Mouse (Mus musculus) forebrain, embryonic 10.5 days (tissue): ENCODE measurements at regions not wholly inside any gene's neighbourhood (a gene's known extent, or its start where the extent isn't known, plus 50 kb on each side); places are given as distances from the start of the nearest gene placed in this dataset.

Experiments
- DNase-seq: peaks from one replicate; pipeline ENCODE4 v3.0.0-alpha.2; 2017; ENCODE audit warnings: low spot score; ENCODE audit errors: extremely low spot score
- H3K27ac ChIP-seq: fragments of 300-500 bp; sonication (generic); 2 replicates; pipeline ENCODE4 v1.5.1; 2016; ENCODE audit warnings: mild to moderate bottlenecking
- H3K27me3 ChIP-seq: fragments of 300-500 bp; sonication (generic); 2 replicates; pipeline ENCODE4 v1.6.1; 2016; ENCODE audit warnings: mild to moderate bottlenecking; ENCODE audit not compliant: poor library complexity, severe bottlenecking
- H3K36me3 ChIP-seq: fragments of 300-500 bp; sonication (generic); replicated peaks from 2 replicates; pipeline ENCODE4 v1.6.1; 2016; ENCODE audit warnings: mild to moderate bottlenecking, moderate library complexity
- H3K4me1 ChIP-seq: fragments of 300-500 bp; sonication (generic); 2 replicates; pipeline ENCODE4 v1.6.1; 2016
- H3K4me3 ChIP-seq: fragments of 300-500 bp; sonication (generic); 2 replicates; pipeline ENCODE4 v1.5.1; 2016; ENCODE audit warnings: mild to moderate bottlenecking, moderate library complexity
- H3K9me3 ChIP-seq: fragments of 300-500 bp; sonication (generic); 2 replicates; pipeline ENCODE4 v1.6.1; 2016; ENCODE audit warnings: mild to moderate bottlenecking, moderate library complexity
- WGBS: fragments of 180-500 bp; shearing (Covaris S2); methylation state at CpG from one replicate; pipeline ENCODE4 v1.1.7; 2016; 5-methylcytosine and 5-hydroxymethylcytosine counted together

DNA sequence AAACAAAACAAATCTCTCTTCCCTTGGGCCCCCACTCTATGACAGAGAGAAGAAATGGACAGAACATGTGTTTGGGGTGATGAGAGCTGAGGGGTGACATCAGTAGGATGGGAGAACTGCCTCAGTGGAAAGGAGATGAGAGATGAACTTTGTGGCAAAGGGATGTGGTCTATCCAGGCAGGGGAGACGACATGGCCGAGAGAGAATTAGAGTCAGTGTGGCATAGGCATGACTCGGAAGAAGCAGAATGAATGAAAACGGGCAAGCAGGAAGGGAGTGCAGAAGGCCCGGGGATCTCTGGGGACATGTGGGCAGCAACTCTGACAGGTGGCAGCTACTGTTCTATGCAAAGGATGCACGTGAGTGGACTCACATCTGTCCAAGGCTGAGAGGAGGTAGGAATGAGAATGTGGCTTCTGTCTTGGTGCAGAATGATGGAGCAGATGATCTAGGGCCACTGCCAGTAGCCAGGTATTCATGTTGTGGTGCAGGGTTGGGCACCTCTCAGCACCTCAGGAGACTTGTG lies 113.4 kb downstream of the Ets2 start:
- no peaks in the 10 kb centered on the region for H3K4me1 ChIP-seq
- H3K27me3 ChIP-seq, result no peaks in the 10 kb centered on the region
- DNase-seq, result no peak
- 94% methylated on average over 6 of the region's 6 CpGs for WGBS
- H3K27ac ChIP-seq, result no peak overlapping the region
- H3K36me3 ChIP-seq, result no peaks in the 10 kb centered on the region
- H3K4me3 ChIP-seq, result no peak overlapping the region
- peaks cover 16% of the 10 kb centered on the region; the same call in 1 of the 2 replicates for H3K9me3 ChIP-seq

DNA sequence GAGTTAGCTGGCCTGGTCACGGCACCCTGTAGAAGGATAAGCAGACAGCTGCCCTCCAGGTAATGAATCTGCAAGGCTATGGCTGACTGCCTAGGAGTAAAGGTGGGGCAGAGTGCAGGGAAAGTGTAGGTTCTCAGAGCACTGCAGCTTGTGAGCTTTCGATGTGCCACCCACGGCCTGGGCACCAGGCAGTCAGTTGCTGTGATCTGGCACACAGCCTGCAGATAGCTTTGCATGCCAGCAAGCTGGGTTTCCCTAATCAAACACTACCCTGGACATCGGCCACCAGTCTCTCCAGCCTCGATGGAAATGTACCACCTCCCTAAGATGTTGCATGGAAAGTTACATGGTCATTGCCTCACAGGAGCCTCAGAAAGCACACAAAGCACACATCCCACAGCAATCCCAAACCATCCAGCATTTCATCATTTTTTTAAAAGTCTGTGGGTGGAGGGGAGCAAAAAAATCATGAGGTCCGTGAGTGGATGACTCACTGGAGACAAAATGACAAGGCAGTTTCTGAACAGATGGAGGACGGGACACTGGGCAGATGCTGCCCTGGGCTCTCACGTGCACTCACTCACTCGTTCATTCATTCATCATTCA lies 112.7 kb downstream of the Ets2 start:
- DNase-seq, result no peak
- H3K27me3 ChIP-seq, result no peaks in the 10 kb centered on the region
- H3K27ac ChIP-seq, result no peak overlapping the region
- no peaks in the 10 kb centered on the region for H3K36me3 ChIP-seq
- H3K9me3 ChIP-seq, result peaks cover 16% of the 10 kb centered on the region; the same call in 1 of the 2 replicates
- WGBS, result 91% methylated on average over 9 of the region's 9 CpGs
- H3K4me1 ChIP-seq, result no peaks in the 10 kb centered on the region
- H3K4me3 ChIP-seq, result no peak overlapping the region

DNA sequence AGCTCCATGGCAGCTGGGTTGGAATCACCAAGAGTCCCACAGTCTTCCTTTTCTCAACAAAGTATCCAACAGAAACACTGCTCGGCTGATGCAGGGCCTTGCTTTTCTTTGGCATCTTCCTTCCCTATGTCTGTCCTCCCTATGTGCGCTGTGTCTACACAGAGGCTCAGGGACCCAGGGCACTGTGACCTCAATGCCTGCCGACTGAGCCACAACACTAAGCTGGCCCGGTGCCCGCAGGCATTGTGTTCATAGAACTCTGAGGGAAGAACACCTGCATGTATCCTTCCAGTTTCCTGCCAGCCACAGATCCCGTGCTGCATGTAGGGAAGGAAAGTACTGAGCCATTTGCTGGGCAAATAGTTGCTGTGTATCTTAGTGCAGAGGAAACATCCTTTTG lies 109.2 kb downstream of the Ets2 start:
- WGBS, result 88% methylated on average over 6 of the region's 6 CpGs
- Histone ChIP-seq H3K27me3 (no peaks in the 10 kb centered on the region), H3K36me3 (no peaks in the 10 kb centered on the region), H3K4me3 (no peak overlapping the region), H3K9me3 (peaks cover under 1% of the 10 kb centered on the region; the same call in 1 of the 2 replicates), H3K27ac (no peak overlapping the region), H3K4me1 (0 out of 2 replicates have a peak, but pooled peaks cover 4% of the 10 kb centered on the region)
- no peak for DNase-seq

DNA sequence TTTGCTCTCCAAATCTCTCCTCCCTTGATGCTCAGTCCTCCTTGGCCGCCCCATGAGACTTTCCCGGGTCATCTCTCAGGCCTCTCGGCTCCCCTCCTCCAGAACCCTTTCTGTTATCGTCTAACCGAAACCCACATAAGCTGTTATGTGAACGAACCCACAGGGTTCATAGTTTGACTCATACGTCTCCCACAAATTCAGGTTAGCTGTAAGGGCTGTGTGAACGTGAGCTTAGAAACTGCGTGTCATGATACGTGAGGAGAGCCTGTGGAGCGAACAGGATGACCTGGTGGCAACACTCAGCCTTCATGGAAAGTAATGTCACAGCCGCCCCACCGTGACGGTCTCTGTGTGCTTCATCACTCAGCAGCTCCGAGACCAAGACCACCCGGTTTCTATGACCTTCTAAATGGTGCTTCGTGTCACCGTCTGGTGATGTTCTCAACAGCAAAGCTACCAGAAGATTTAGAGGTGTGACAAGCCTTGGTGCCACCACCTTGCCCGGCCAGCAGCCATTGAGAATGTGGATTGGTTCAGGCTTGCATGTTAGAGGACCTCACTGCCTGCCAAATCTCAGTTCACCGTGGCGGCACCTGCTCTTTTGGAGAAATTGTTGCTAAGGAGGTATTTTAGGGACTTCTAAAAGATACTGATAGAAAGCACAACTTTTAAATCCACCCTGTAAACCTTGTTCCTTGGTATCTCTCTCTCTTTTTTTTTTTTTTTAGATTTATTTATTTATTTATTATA lies 107.4 kb downstream of the Ets2 start:
- no peak for DNase-seq
- Histone ChIP-seq H3K4me1 (0 out of 2 replicates have a peak, but pooled peaks cover 4% of the 10 kb centered on the region), H3K9me3 (no peaks in the 10 kb centered on the region), H3K36me3 (no peaks in the 10 kb centered on the region), H3K4me3 (no peak overlapping the region), H3K27me3 (no peaks in the 10 kb centered on the region), H3K27ac (no peak overlapping the region)
- WGBS, result 92% methylated on average over 21 of the region's 21 CpGs

DNA sequence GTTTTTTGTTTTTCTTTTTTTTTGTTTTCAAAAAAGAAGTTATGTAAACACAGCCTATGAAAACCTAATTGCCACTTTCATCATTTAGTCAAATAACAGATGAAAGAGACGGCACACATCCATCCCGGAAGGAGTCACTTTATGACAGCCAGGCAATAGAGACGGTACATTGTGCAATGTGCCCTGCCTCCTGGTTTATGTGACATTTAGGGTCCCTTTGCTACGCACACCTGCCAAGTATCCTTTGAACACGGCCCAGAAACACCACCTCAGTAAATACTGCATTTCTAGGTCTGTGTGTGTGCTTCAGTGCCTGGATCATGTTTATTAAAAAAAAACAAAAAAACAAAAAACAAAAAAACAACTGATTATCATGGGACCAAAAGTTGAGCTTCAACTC lies 104.6 kb downstream of the Ets2 start:
- Histone ChIP-seq H3K27me3 (no peaks in the 10 kb centered on the region), H3K9me3 (no peaks in the 10 kb centered on the region), H3K4me3 (no peak overlapping the region), H3K4me1 (peaks cover 10% of the 10 kb centered on the region; the same call in 1 of the 2 replicates), H3K27ac (no peak overlapping the region), H3K36me3 (no peaks in the 10 kb centered on the region)
- 90% methylated on average over 5 of the region's 5 CpGs for WGBS
- no peak for DNase-seq

DNA sequence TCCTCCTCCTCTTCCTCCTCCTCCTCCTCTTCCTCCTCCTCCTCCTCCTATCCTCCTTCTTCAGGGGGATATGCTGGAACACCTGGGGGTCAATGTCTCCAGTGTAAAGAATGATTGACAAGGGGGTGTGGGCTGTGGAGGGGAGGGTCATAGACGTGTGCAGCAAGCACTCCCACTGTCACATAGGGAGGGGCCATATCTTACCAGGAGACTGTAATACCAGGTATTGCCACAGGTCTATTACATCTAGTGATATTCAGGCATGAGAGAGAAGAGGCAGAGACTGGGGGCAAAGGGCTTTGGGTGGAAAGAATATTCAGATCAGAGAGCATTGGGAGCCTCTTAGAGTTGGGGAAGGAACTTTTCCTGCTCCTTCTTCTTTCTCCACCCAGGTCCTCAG lies 102.3 kb downstream of the Ets2 start:
- no peaks in the 10 kb centered on the region for H3K9me3 ChIP-seq
- DNase-seq, result no peak
- H3K4me1 ChIP-seq, result peaks cover 10% of the 10 kb centered on the region; the same call in 1 of the 2 replicates
- H3K36me3 ChIP-seq, result no peaks in the 10 kb centered on the region
- WGBS, result 28% methylated on average over 1 of the region's 1 CpGs
- H3K27me3 ChIP-seq, result no peaks in the 10 kb centered on the region
- H3K4me3 ChIP-seq, result no peak overlapping the region
- no peak overlapping the region for H3K27ac ChIP-seq

DNA sequence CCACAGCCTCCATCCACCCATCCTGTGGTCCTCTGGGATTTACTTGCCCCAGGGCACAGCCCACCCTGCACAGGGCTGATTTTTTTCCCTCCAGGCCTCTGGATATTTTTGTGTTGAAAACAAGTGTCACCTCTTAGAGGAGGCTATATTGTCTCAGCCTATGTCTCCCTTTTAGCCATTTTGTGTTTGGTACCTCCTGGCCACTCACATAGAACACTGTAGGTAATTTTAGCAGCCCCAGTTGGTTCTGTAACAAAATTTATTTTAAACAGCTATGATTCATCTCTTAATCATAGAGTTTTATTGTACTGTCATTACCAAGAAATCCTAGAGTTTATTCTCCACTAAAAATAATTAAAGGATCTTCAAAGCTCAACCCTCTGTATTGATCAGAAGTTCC lies 100.8 kb downstream of the Ets2 start:
- H3K4me3 ChIP-seq, result no peak overlapping the region
- H3K27ac ChIP-seq, result no peak overlapping the region
- no peaks in the 10 kb centered on the region for H3K9me3 ChIP-seq
- H3K27me3 ChIP-seq, result no peaks in the 10 kb centered on the region
- no peak for DNase-seq
- H3K4me1 ChIP-seq, result peaks cover 16% of the 10 kb centered on the region
- H3K36me3 ChIP-seq, result no peaks in the 10 kb centered on the region

DNA sequence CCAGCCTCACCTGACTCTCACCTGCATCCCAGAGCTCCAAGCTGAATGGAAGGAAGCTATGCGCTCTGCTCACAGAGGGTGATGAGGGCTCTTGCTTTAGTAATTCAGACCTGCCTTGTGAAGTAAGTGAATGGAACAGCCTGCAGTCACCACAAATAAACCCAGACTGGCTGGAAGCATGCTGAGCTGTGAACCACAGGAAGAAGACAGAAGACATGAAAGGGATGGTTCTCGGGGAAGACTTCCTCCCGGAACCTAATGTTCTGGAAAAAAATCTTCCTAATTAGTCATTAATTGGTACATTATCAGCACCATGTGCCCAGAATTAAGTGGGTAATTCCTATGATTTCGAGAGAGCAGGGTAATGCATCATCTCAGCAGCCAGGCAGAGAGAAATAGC lies 100.3 kb downstream of the Ets2 start:
- no peak overlapping the region for H3K4me3 ChIP-seq
- H3K27ac ChIP-seq, result no peak overlapping the region
- H3K9me3 ChIP-seq, result no peaks in the 10 kb centered on the region
- H3K36me3 ChIP-seq, result no peaks in the 10 kb centered on the region
- 68% methylated on average over 4 of the region's 4 CpGs for WGBS
- no peak for DNase-seq
- no peaks in the 10 kb centered on the region for H3K27me3 ChIP-seq
- H3K4me1 ChIP-seq, result peaks cover 16% of the 10 kb centered on the region

DNA sequence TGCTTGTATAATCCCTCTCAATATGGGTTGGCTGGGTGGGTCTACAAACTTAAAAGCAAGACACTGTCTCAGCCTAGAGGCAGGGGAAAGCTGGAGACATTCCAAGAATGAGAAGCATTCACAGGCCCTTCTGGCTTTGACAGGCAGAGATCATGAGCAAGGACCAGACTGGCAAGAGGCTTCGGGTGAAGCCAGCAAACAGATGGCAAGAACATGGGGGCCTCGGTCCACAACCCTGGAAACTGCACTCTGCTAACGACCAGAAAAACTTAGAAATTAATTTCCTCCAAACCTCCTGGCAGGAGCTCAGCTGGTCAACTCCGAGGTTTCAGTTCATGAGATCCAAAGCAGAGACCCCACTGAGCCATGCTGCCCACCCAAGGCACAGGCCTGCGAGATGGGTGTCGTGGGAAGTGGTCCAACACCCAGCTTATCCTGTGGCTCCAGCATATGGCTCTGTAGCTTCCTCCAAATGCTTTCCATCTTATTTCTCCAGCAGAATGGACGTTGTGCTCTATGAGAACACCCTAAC lies 99.1 kb downstream of the Ets2 start:
- no peaks in the 10 kb centered on the region for H3K27me3 ChIP-seq
- DNase-seq, result no peak
- H3K36me3 ChIP-seq, result no peaks in the 10 kb centered on the region
- no peaks in the 10 kb centered on the region for H3K9me3 ChIP-seq
- H3K4me1 ChIP-seq, result peaks cover 16% of the 10 kb centered on the region
- no peak overlapping the region for H3K4me3 ChIP-seq
- no peak overlapping the region for H3K27ac ChIP-seq
- 87% methylated on average over 7 of the region's 7 CpGs for WGBS

DNA sequence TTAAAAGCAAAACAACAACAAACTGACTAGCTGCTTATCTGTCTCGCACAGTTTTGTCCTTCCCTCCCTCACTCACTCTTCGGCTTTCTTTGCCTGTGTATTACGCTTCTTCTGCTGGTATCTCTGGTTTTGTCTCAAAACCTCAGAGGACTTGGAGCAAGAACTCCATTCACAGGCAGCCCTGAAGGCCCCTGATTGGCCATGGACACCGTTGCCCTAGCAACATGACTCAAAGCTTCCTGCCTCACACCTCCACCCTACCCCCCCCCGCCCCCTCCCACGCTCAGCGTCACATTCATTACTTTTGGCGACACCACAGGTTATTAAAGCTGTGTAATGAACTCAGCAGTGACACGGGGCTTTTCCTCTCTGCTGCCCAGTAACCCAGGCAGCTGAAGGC lies 96.7 kb downstream of the Ets2 start:
- Histone ChIP-seq H3K4me1 (peaks cover 16% of the 10 kb centered on the region), H3K27ac (no peak overlapping the region), H3K4me3 (no peak overlapping the region), H3K27me3 (no peaks in the 10 kb centered on the region), H3K9me3 (no peaks in the 10 kb centered on the region), H3K36me3 (no peaks in the 10 kb centered on the region)
- DNase-seq, result no peak
- WGBS, result 72% methylated on average over 9 of the region's 9 CpGs

DNA sequence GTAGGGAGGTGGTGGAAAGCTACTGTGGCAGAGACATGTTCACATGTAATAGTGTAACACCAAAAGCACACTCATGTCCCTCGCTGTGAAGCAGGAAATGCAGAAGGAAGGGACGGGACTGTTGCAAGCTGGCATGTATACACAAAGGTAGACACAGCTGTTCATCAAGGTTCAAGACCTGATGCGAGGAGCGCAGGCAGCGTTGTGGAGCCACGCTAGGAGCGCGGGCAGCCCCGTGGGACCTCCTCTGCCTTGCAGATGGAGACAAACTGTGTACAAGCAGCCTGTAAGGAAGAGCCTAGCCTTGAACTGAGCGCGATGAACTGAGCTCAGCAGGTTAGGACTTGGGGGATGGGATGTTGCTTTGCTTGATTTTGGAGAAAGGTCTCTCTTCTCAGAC lies 96.2 kb downstream of the Ets2 start:
- Histone ChIP-seq H3K27ac (0 out of 2 replicates have a peak overlapping the region, but pooled peaks have one; percentile 40), H3K4me3 (no peak overlapping the region), H3K4me1 (peaks cover 16% of the 10 kb centered on the region), H3K9me3 (no peaks in the 10 kb centered on the region), H3K36me3 (no peaks in the 10 kb centered on the region), H3K27me3 (no peaks in the 10 kb centered on the region)
- WGBS, result 90% methylated on average over 11 of the region's 11 CpGs
- no peak for DNase-seq

DNA sequence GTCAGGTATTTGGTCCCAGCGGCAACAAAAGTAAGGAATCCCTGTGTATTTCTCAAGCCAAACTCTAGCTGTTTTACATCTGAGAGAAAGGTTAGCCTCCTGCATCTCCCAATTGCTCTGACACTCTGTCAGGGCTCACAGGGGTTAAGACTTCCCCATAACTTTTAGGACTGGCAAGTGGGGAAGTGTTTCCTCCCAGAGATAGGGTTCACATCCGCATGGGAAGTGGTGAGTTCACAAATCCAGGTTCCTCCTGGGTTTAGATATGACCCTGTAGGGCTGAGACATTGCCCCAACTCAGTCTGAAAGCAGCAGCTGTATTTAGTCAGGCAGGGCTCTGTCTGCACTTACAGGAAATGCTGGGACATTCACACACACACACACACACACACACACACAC lies 95.3 kb downstream of the Ets2 start:
- H3K27me3 ChIP-seq, result no peaks in the 10 kb centered on the region
- H3K9me3 ChIP-seq, result no peaks in the 10 kb centered on the region
- H3K27ac ChIP-seq, result no peak overlapping the region
- H3K4me1 ChIP-seq, result peaks cover 13% of the 10 kb centered on the region
- WGBS, result 91% methylated on average over 2 of the region's 2 CpGs
- H3K4me3 ChIP-seq, result no peak overlapping the region
- no peak for DNase-seq
- no peaks in the 10 kb centered on the region for H3K36me3 ChIP-seq

DNA sequence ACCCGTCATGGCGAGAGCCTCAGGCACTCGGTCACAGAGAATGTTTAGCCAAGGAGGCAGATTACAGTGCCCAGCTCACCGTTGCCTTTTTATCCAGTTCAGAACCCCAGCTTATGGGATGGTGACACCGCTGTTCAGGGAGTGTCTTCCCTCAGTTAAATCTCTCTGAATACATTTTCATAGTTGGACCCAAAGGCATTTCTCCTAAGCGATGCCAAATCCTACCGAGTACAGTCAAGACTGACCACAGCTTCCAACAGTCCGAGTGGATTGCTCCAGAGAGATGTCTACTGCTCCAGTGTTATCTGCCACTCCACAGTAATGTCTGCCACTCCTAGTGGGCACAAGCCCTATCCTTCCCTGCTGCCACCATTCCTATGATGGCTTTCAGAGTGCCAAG lies 93.0 kb downstream of the Ets2 start:
- Histone ChIP-seq H3K27ac (no peak overlapping the region), H3K4me3 (no peak overlapping the region), H3K36me3 (no peaks in the 10 kb centered on the region), H3K27me3 (no peaks in the 10 kb centered on the region), H3K9me3 (no peaks in the 10 kb centered on the region), H3K4me1 (peaks cover 10% of the 10 kb centered on the region)
- 92% methylated on average over 8 of the region's 8 CpGs for WGBS
- DNase-seq, result no peak
